Mouse (Mus musculus): ENCODE measurements around the gene Nudt16l1.

DNA sequence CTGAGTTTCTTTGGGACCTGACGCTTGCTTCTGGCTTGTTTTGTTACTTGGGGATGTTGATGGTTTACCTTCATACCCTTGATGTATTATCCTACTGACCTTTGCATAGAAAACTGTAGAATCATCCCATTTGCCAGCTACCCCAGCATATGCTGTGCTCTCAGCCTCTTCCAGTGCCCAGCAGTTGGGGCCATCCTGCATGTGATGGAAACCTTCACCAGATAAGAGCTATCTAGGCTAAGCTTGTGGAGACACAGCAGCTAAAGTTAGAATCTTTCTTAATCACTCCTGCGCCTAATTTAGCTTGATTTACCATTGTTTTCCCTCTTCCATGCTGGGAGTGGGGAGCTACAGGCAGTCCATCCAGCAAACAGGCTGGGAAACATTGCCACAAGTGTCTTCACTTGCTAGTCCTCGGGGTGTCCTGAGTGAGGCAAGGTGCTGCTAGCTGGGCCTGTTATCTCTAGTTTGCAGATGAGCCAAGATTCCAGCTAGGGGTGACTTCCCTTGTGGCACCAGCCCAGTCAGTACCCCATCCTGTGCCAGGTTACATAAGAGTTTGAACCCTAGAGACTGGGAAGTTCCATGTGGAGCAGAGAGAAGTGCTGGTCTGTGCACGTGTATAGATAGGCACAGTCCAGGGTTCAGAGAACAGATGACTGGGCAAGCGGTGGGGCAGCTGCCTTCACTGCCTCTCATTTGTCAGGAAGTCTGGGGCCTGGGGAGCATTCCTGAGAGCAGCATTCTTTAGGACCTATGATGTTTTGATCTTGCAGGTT lies 42.1 kb upstream of the Nudt16l1 start:
- no peak for TF ChIP-seq CTCF (IDR thresholded peaks at IDR 0.05; ENCODE audit: low read depth, low read length)
- no peak for TF ChIP-seq POLR2A (IDR thresholded peaks at IDR 0.05; ENCODE audit: insufficient read depth, low read length)

All from ES-Bruce4 (cell line).